Mouse (Mus musculus) CH12.LX (cell line): ENCODE measurements around the gene Thsd4. TPM values are rescaled to one million over a fixed set of nuclear protein-coding genes. Genes with fewer than 3 reads are reported as not detected.

Source experiments
- DNase-seq: peaks from one replicate; pipeline ENCODE4 v3.0.0-alpha.2; 2013; ENCODE audit errors: extremely low read depth
- H3K27ac ChIP-seq: 2 replicates; pipeline ENCODE4 v1.5.1; 2012; ENCODE audit warnings: low read depth, mild to moderate bottlenecking, control low read depth, moderate library complexity; ENCODE audit not compliant: insufficient read depth
- H3K27me3 ChIP-seq: replicated peaks from 2 replicates; pipeline ENCODE3; 2012; ENCODE audit warnings: inconsistent platforms
- H3K36me3 ChIP-seq, 2 experiments: replicated peaks in 1 of 2; 2 replicates each; pipeline versions ENCODE3 to v1.6.1; 2012; ENCODE audit warnings: inconsistent platforms in 1 of 2, low read length in 1 of 2, mild to moderate bottlenecking in 1 of 2, mixed read lengths in 1 of 2, moderate library complexity in 1 of 2; ENCODE audit not compliant: control insufficient read depth in 1 of 2, insufficient read depth in 1 of 2
- H3K4me1 ChIP-seq, 2 experiments: 2 replicates each; pipeline ENCODE4 v1.6.1; 2012; ENCODE audit warnings: inconsistent platforms in 1 of 2, moderate library complexity in 1 of 2; ENCODE audit not compliant: insufficient read depth in 2 of 2, control insufficient read depth in 1 of 2
- H3K4me2 ChIP-seq: 2 replicates; pipeline ENCODE4 v1.6.1; 2012; ENCODE audit warnings: low read depth, mild to moderate bottlenecking, control low read depth; ENCODE audit not compliant: poor library complexity, insufficient read depth, severe bottlenecking
- H3K4me3 ChIP-seq, 3 experiments: fragments of 150-350 bp in 1 of 3; sonication (generic) in 1 of 3; replicated peaks in 1 of 3; 2 replicates each; pipeline versions ENCODE3 to v1.5.1; 2011 to 2012; ENCODE audit warnings: low read depth in 2 of 3, low read length in 2 of 3, mild to moderate bottlenecking in 2 of 3, moderate library complexity in 2 of 3, control low read depth in 1 of 3, improper control_type of control experiment in 1 of 3, inconsistent platforms in 1 of 3, mixed read lengths in 1 of 3; ENCODE audit not compliant: poor library complexity in 1 of 3
- H3K79me2 ChIP-seq: replicated peaks from 2 replicates; pipeline ENCODE4 v1.6.1; 2012; ENCODE audit warnings: mild to moderate bottlenecking, moderate library complexity; ENCODE audit not compliant: control insufficient read depth, poor library complexity, insufficient read depth, severe bottlenecking; ENCODE audit errors: extremely low read depth
- H3K9ac ChIP-seq: 2 replicates; pipeline ENCODE4 v1.6.1; 2012; ENCODE audit warnings: low read depth, mild to moderate bottlenecking, control low read depth, moderate library complexity; ENCODE audit not compliant: insufficient read depth
- H3K9me3 ChIP-seq: replicated peaks from 2 replicates; pipeline ENCODE3; 2012; ENCODE audit warnings: low read length, inconsistent platforms, mixed read lengths
- BHLHE40 ChIP-seq: IDR thresholded peaks from 2 replicates; pipeline ENCODE4 v1.6.1; 2011; ENCODE audit warnings: mild to moderate bottlenecking, low read depth, low read length, improper control_type of control experiment
- CHD1 ChIP-seq: IDR thresholded peaks from 2 replicates; pipeline ENCODE4 v1.6.1; 2012; ENCODE audit warnings: low read depth, low read length, improper control_type of control experiment, inconsistent platforms
- E2F4 ChIP-seq: IDR thresholded peaks from 2 replicates; pipeline ENCODE4 v1.6.1; 2011; ENCODE audit warnings: low read depth, low read length, improper control_type of control experiment; ENCODE audit not compliant: insufficient replicate concordance
- EP300 ChIP-seq: IDR thresholded peaks from 2 replicates; pipeline ENCODE4 v1.6.1; 2011; ENCODE audit warnings: low read length, improper control_type of control experiment
- ETS1 ChIP-seq: conservative IDR thresholded peaks from 2 replicates; pipeline ENCODE4 v1.6.1; 2012; ENCODE audit warnings: low read depth, mild to moderate bottlenecking, inconsistent platforms, low read length, improper control_type of control experiment, moderate library complexity
- GABPA ChIP-seq: IDR thresholded peaks from 2 replicates; pipeline ENCODE4 v1.6.1; 2012; ENCODE audit warnings: low read depth, low read length, improper control_type of control experiment, inconsistent platforms; ENCODE audit not compliant: insufficient replicate concordance
- HCFC1 ChIP-seq: IDR thresholded peaks from 2 replicates; pipeline ENCODE4 v1.6.1; 2012; ENCODE audit warnings: low read depth, mild to moderate bottlenecking, inconsistent platforms, low read length, improper control_type of control experiment
- JUND ChIP-seq: conservative IDR thresholded peaks from 2 replicates; pipeline ENCODE4 v1.6.1; 2011; ENCODE audit warnings: low read depth, low read length, improper control_type of control experiment
- MAFK ChIP-seq: IDR thresholded peaks from 2 replicates; pipeline ENCODE4 v1.6.1; 2011; ENCODE audit warnings: low read length, improper control_type of control experiment; ENCODE audit not compliant: insufficient replicate concordance
- MAX ChIP-seq: IDR thresholded peaks from 2 replicates; pipeline ENCODE4 v1.6.1; 2011; ENCODE audit warnings: low read length, improper control_type of control experiment
- MEF2A ChIP-seq: IDR thresholded peaks from 2 replicates; pipeline ENCODE4 v1.6.1; 2014; ENCODE audit warnings: low read depth, mild to moderate bottlenecking, inconsistent platforms, low read length, improper control_type of control experiment, borderline replicate concordance
- MXI1 ChIP-seq: IDR thresholded peaks from 2 replicates; pipeline ENCODE4 v1.6.1; 2011; ENCODE audit warnings: mild to moderate bottlenecking, low read depth, low read length, improper control_type of control experiment
- PAX5 ChIP-seq: IDR thresholded peaks from 2 replicates; pipeline ENCODE4 v1.6.1; 2012; ENCODE audit warnings: low read length, inconsistent platforms, mixed read lengths
- POLR2A ChIP-seq: IDR thresholded peaks from 2 replicates; pipeline ENCODE4 v1.6.1; 2011; ENCODE audit warnings: low read depth, mild to moderate bottlenecking, improper control_type of control experiment, low read length
- RAD21 ChIP-seq: IDR thresholded peaks from 2 replicates; pipeline ENCODE4 v1.6.1; 2011; ENCODE audit warnings: low read depth, mild to moderate bottlenecking, low read length, improper control_type of control experiment, moderate library complexity
- RCOR1 ChIP-seq: conservative IDR thresholded peaks from 2 replicates; pipeline ENCODE4 v1.6.1; 2012; ENCODE audit warnings: low read depth, mild to moderate bottlenecking, inconsistent platforms, low read length, improper control_type of control experiment
- SIN3A ChIP-seq: IDR thresholded peaks from 2 replicates; pipeline ENCODE4 v1.6.1; 2012; ENCODE audit warnings: low read length, improper control_type of control experiment, inconsistent platforms
- SMC3 ChIP-seq: IDR thresholded peaks from 2 replicates; pipeline ENCODE4 v1.6.1; 2011; ENCODE audit warnings: low read depth, low read length, improper control_type of control experiment
- TCF12 ChIP-seq: IDR thresholded peaks from 2 replicates; pipeline ENCODE4 v1.6.1; 2014; ENCODE audit warnings: low read depth, mild to moderate bottlenecking, inconsistent platforms, low read length, improper control_type of control experiment
- UBTF ChIP-seq: IDR thresholded peaks from 2 replicates; pipeline ENCODE4 v1.6.1; 2012; ENCODE audit warnings: low read depth, mild to moderate bottlenecking, inconsistent platforms, low read length, improper control_type of control experiment, moderate library complexity
- USF2 ChIP-seq: conservative IDR thresholded peaks from 2 replicates; pipeline ENCODE4 v1.6.1; 2011; ENCODE audit warnings: low read depth, low read length, improper control_type of control experiment
- ZKSCAN1 ChIP-seq: IDR thresholded peaks from 2 replicates; pipeline ENCODE4 v1.6.1; 2012; ENCODE audit warnings: low read depth, inconsistent platforms, low read length, improper control_type of control experiment, borderline replicate concordance
- ZMIZ1 ChIP-seq: IDR thresholded peaks from 2 replicates; pipeline ENCODE4 v1.6.1; 2012; ENCODE audit warnings: low read depth, mild to moderate bottlenecking, inconsistent platforms, low read length, improper control_type of control experiment
- dilution Hi-C: fragments of 300-500 bp; cut with MboI; formaldehyde crosslinking; loops from 2 replicates; pipeline ENCODE4 v1.14.3; 2020; ENCODE audit warnings: low sequenced_read_pairs; ENCODE audit not compliant: extremely low pct_unique_long_range_greater_than_20kb, extremely low pct_ligation_motif_present
- in situ Hi-C: fragments of 300-500 bp; cut with MboI; formaldehyde crosslinking; loops from 3 replicates; pipeline ENCODE4 v1.14.3; 2019; ENCODE audit warnings: low sequenced_read_pairs, low pct_ligation_motif_present, low pct_unique_long_range_greater_than_20kb, mixed read lengths
- polyA plus RNA-seq: library from polyadenylated mRNA; unstranded; fragments of >175 nt; gene quantifications from 2 replicates; pipeline ENCODE4 v1.2.1, GENCODE M21; 2012; ENCODE audit warnings: low read depth; ENCODE audit not compliant: insufficient read length
- total RNA-seq, 2 experiments: library from RNA; depleted of rRNA; stranded (reverse); fragments of 300-350 nt in 1 of 2; fragments of >200 nt in 1 of 2; gene quantifications; 2 replicates each; pipeline ENCODE4 v1.2.3; 2012 to 2014

Gene Thsd4
- total and polyA plus RNA-seq, 3 experiments: not detected

DNA sequence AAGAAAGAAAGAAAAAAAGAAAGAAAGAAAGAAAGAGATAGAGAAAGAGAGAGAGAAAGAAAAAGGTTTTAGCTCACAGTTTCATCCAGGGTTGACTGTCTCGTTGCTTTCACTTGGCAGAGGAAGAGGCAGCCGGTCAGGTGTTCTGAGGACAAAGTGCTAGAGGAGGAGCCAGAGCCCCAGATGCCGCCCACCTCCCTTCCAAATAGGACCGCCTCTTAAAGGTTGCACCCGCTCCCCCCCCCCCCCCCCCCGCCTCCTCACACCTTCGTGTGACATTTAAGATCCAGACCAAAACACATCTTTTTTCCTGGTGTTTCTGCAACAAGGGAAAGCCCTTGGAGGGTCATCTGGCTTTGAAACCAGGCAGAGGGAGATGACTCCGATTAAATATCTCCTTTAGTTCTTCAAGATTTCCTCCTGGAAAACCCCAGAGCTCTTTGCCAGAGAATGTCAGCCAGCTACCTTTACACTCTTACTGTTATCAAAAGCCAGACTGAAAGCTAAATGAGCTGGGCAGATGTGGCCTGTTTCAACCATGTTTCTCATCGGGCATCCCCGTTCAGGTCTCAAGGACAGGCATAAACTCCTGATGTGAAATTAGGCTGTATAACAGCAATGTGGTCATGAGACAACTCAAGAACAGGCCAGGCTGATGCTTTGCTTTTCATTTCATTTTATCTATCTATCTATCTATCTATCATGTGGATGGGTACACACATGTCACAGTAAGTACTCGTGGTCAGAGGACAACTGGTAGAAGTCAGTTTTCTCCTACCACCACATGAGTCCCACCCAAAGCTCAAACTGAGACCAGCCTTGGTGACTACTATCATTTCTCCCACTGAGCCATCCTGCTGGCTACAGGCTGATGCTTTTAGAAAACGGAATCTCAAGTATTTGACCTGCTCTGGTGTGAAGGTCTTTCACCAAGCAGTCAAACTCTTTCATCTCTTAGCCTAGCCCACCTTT, 580.6 kb downstream of the Thsd4 start:
- dilution Hi-C loops (no loop called here), in situ Hi-C loops (no loop called here)
- Histone ChIP-seq H3K4me2 (peak overlapping the region; percentile 73), H3K27ac (no peak overlapping the region), H3K4me3 (peak overlapping the region in 2 of 3 experiments; percentile 21 to 29), H3K9me3 (no peaks in the 10 kb centered on the region), H3K79me2 (no peaks in the 10 kb centered on the region)
- no peak for TF ChIP-seq POLR2A
- 0 out of 2 replicates have a peak, but pooled peaks have one; percentile 36 for TF ChIP-seq SIN3A
- no peak for TF ChIP-seq JUND
- 0 out of 2 replicates have a peak, but pooled peaks have one; percentile 13 for TF ChIP-seq TCF12
- no peak for TF ChIP-seq MEF2A
- no peak for TF ChIP-seq USF2
- TF ChIP-seq CHD1: 0 out of 2 replicates have a peak, but pooled peaks have one; percentile 63
- 0 out of 2 replicates have a peak, but pooled peaks have one; percentile 19 for TF ChIP-seq EP300
- no peak for TF ChIP-seq GABPA
- no peak for TF ChIP-seq BHLHE40
- TF ChIP-seq ZKSCAN1: no peak
- no peak for TF ChIP-seq RCOR1
- no peak for TF ChIP-seq UBTF
- TF ChIP-seq RAD21: no peak
- TF ChIP-seq MXI1: 0 out of 2 replicates have a peak, but pooled peaks have one; percentile 42
- TF ChIP-seq MAX: peak; percentile 40; the same call in 1 of the 2 replicates
- TF ChIP-seq E2F4: no peak
- TF ChIP-seq, all 38 proteins: peak for 6
- H3K9ac ChIP-seq: no peak overlapping the region; the same call in 1 of the 2 replicates
- H3K36me3 ChIP-seq: no peaks in the 10 kb centered on the region
- peak; percentile 27 for DNase-seq
- H3K4me1 ChIP-seq: peaks cover 7 to 31% of the 10 kb centered on the region in 2 experiments
- H3K27me3 ChIP-seq: no peaks in the 10 kb centered on the region

- in situ Hi-C loops: no loop called here
- Histone ChIP-seq H3K4me3 (no peak overlapping the region), H3K9ac (no peak overlapping the region), H3K4me1 (peaks cover 7 to 31% of the 10 kb centered on the region in 2 experiments), H3K27me3 (no peaks in the 10 kb centered on the region), H3K9me3 (no peaks in the 10 kb centered on the region), H3K4me2 (0 out of 2 replicates have a peak overlapping the region, but pooled peaks have one; percentile 59), H3K79me2 (no peaks in the 10 kb centered on the region), H3K27ac (no peak overlapping the region), H3K36me3 (peaks cover 0 to 2% of the 10 kb centered on the region in 2 experiments)
- DNase-seq: no peak
- dilution Hi-C loops: no loop called here
- no peak for TF ChIP-seq MAFK
- TF ChIP-seq PAX5: no peak
- no peak for TF ChIP-seq SMC3
- TF ChIP-seq HCFC1: no peak
- no peak for TF ChIP-seq ETS1
- no peak for TF ChIP-seq MAX
- no peak for TF ChIP-seq TCF12
- TF ChIP-seq CHD1: no peak
- TF ChIP-seq ZMIZ1: no peak
- no peak for TF ChIP-seq MXI1
- no peak for TF ChIP-seq E2F4
- TF ChIP-seq EP300: no peak
These were observed 582.2 kb downstream of the Thsd4 start for GRCm38 (mm10) chr9:59939691-59940090.
